Mouse (Mus musculus): ENCODE results near the gene Ccdc124.
A peak's percentile ranks its signal among the peaks of the same experiment; 100 is the strongest.

Gene Ccdc124

GRCm38 (mm10) chr8:70873364-70873985 is at the start of gene Ccdc124:
Gene Ccdc124 (minus strand): TSS chr8:70873935.
- DNase-seq (ENCODE audit: low spot score in 2 of 2), result peak; percentile 93 to 95

- DNase-seq (ENCODE audit: low spot score in 2 of 2), result no peak
Observed at GRCm38 (mm10) chr8:70920049-70920922, 46.6 kb upstream of the Ccdc124 start.

- DNase-seq (ENCODE audit: low spot score in 2 of 2), result no peak
Observed at GRCm38 (mm10) chr8:70914704-70915103, 41.0 kb upstream of the Ccdc124 start.

GRCm38 (mm10) chr8:70913523-70913922 is 39.8 kb upstream of the Ccdc124 start:
- DNase-seq (ENCODE audit: low spot score in 2 of 2), result no peak

GRCm38 (mm10) chr8:70912955-70913354 is 39.2 kb upstream of the Ccdc124 start:
- DNase-seq (ENCODE audit: low spot score in 2 of 2), result no peak

- no peak for DNase-seq (ENCODE audit: low spot score in 2 of 2)
Observed at GRCm38 (mm10) chr8:70911596-70911995, 37.9 kb upstream of the Ccdc124 start.

- no peak for DNase-seq (ENCODE audit: low spot score in 2 of 2)
Observed at GRCm38 (mm10) chr8:70907518-70907917, 33.8 kb upstream of the Ccdc124 start.

GRCm38 (mm10) chr8:70905831-70906736 is 32.3 kb upstream of the Ccdc124 start, which contains the start of gene Map1s:
Gene Map1s (plus strand): TSS chr8:70905932.
- peak; percentile 86 to 92 for DNase-seq (ENCODE audit: low spot score in 2 of 2)

- no peak for DNase-seq (ENCODE audit: low spot score in 2 of 2)
Observed at GRCm38 (mm10) chr8:70905463-70905830, 31.7 kb upstream of the Ccdc124 start.

- no peak for DNase-seq (ENCODE audit: low spot score in 2 of 2)
Observed at GRCm38 (mm10) chr8:70904532-70904931, 30.8 kb upstream of the Ccdc124 start.

- DNase-seq (ENCODE audit: low spot score in 2 of 2), result no peak
Observed at GRCm38 (mm10) chr8:70903582-70903981, 29.8 kb upstream of the Ccdc124 start.

- DNase-seq (ENCODE audit: low spot score in 2 of 2), result no peak
Observed at GRCm38 (mm10) chr8:70903112-70903511, 29.4 kb upstream of the Ccdc124 start.

- no peak for DNase-seq (ENCODE audit: low spot score in 2 of 2)
Observed at GRCm38 (mm10) chr8:70902211-70902610, 28.5 kb upstream of the Ccdc124 start.

- DNase-seq (ENCODE audit: low spot score in 2 of 2), result no peak
Observed at GRCm38 (mm10) chr8:70900872-70901387, 27.2 kb upstream of the Ccdc124 start.

- DNase-seq (ENCODE audit: low spot score in 2 of 2), result no peak
Observed at GRCm38 (mm10) chr8:70899226-70899625, 25.5 kb upstream of the Ccdc124 start.

GRCm38 (mm10) chr8:70898661-70899198 is 25.0 kb upstream of the Ccdc124 start:
- peak in 1 of 2 experiments; percentile 9 for DNase-seq (ENCODE audit: low spot score in 2 of 2)

- DNase-seq (ENCODE audit: low spot score in 2 of 2), result peak; percentile 79 to 88
Observed at GRCm38 (mm10) chr8:70897681-70898413, 24.1 kb upstream of the Ccdc124 start.

- DNase-seq (ENCODE audit: low spot score in 2 of 2), result peak; percentile 92 to 95
Observed at GRCm38 (mm10) chr8:70897021-70897680, 23.4 kb upstream of the Ccdc124 start, which contains the start of gene Rpl18a. Gene Rpl18a (minus strand): TSS chr8:70897412.

- no peak for DNase-seq (ENCODE audit: low spot score in 2 of 2)
Observed at GRCm38 (mm10) chr8:70896316-70897020, 22.7 kb upstream of the Ccdc124 start.

All from thymus, postnatal 10 days (tissue).